Mouse (Mus musculus): ENCODE data around the gene Fmr1.

DNA sequence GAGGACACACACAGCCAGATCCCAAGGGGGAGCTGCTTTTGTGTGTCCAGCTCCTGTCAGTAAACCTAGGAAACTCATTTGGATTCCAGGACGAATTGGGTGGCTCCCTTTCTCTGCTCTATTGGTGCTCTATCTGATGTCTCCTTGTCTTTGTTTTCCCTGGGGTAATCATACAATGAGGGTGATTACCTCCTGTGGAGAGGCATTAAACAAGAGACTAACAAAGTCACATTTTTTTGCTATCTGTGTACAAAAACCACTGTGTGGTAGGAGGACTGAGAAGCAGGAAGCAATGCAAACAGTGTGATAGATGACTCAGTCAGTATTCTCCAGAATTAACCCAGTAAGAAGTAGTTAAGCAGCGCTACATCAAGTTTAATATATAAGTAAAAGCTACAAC lies 61.7 kb downstream of the Fmr1 start:
- TF ChIP-seq CTCF (IDR thresholded peaks at IDR 0.05; ENCODE audit: control insufficient read depth, insufficient read depth, insufficient read length), result no peak
- no peak for TF ChIP-seq MAX (IDR thresholded peaks at IDR 0.05)
- TF ChIP-seq CEBPB (IDR thresholded peaks at IDR 0.05; ENCODE audit: low read depth), result no peak
- no peak for TF ChIP-seq MYOD1 (IDR thresholded peaks at IDR 0.05; ENCODE audit: control insufficient read depth, insufficient read length, low read depth)
